Comparison of ENCODE assay signal across 8 mouse cellular contexts in genomic region chr11:86992461-86992988, GRCm38 (mm10). TPM values are rescaled to one million over a fixed set of nuclear protein-coding genes. Genes with fewer than 3 reads are reported as not detected.
DNase-seq lines count a peak whose midpoint lies in the region; ATAC-seq and TF ChIP-seq lines count a peak whose summit lies in the region.

No protein-coding gene starts in this region.

- H3K4me3 ChIP-seq in lung, embryonic 14.5 days (ENCODE audit: low read depth, low read length), result peak overlapping the region; percentile 89
- peak overlapping the region; percentile 99 for H3K4me3 ChIP-seq in embryonic facial prominence, embryonic 15.5 days (replicated peaks)
- peak overlapping the region; percentile 97 for H3K4me3 ChIP-seq in intestine, embryonic 15.5 days (replicated peaks)
- peak overlapping the region; percentile 91 for H3K4me3 ChIP-seq in neural tube, embryonic 13.5 days

- peak overlapping the region; percentile 83 for H3K4me2 ChIP-seq in lung, embryonic 14.5 days
- H3K4me2 ChIP-seq in embryonic facial prominence, embryonic 15.5 days (replicated peaks), result peak overlapping the region; percentile 82
- H3K4me2 ChIP-seq in intestine, embryonic 15.5 days (replicated peaks), result peak overlapping the region; percentile 91
- H3K4me2 ChIP-seq in neural tube, embryonic 13.5 days, result peak overlapping the region; percentile 86

- no peak for ATAC-seq in lung, embryonic 14.5 days (ENCODE audit: insufficient read depth)
- ATAC-seq in embryonic facial prominence, embryonic 15.5 days (ENCODE audit: insufficient number of reproducible peaks, low FRiP score, low TSS enrichment, low read depth), result no peak
- ATAC-seq in intestine, embryonic 15.5 days, result no peak
- no peak for ATAC-seq in neural tube, embryonic 13.5 days (ENCODE audit: low read depth)

- H3K27me3 ChIP-seq in lung, embryonic 14.5 days (ENCODE audit: insufficient read depth, low read length), result no peaks in the 10 kb centered on the region
- H3K27me3 ChIP-seq in embryonic facial prominence, embryonic 15.5 days, result no peaks in the 10 kb centered on the region
- H3K27me3 ChIP-seq in intestine, embryonic 15.5 days (replicated peaks), result no peaks in the 10 kb centered on the region
- H3K27me3 ChIP-seq in neural tube, embryonic 13.5 days, result no peaks in the 10 kb centered on the region

- TF ChIP-seq CTCF in lung, embryonic 14.5 days (IDR thresholded peaks at IDR 0.05; ENCODE audit: low read depth), result no peak

- no peaks in the 10 kb centered on the region for H3K36me3 ChIP-seq in lung, embryonic 14.5 days (ENCODE audit: insufficient read depth)
- H3K36me3 ChIP-seq in embryonic facial prominence, embryonic 15.5 days, result no peaks in the 10 kb centered on the region
- H3K36me3 ChIP-seq in intestine, embryonic 15.5 days, result no peaks in the 10 kb centered on the region
- H3K36me3 ChIP-seq in neural tube, embryonic 13.5 days, result no peaks in the 10 kb centered on the region

- intact Hi-C loops in left cerebral cortex, postnatal 14 days (cut with DNase I), result loop anchor here (5.0 to 10.0 kb wide), 3 partner anchors 35 to 98 kb away; no protein-coding TSS in a partner anchor

- 0 out of 2 replicates have a peak, but pooled peaks cover 6% of the 10 kb centered on the region for H3K4me1 ChIP-seq in lung, embryonic 14.5 days (ENCODE audit: insufficient read depth)
- peaks cover 33% of the 10 kb centered on the region for H3K4me1 ChIP-seq in embryonic facial prominence, embryonic 15.5 days
- peaks cover 16% of the 10 kb centered on the region; the same call in 1 of the 2 replicates for H3K4me1 ChIP-seq in intestine, embryonic 15.5 days (replicated peaks)
- H3K4me1 ChIP-seq in neural tube, embryonic 13.5 days (replicated peaks), result peaks cover 61% of the 10 kb centered on the region

- no peaks in the 10 kb centered on the region for H3K9me3 ChIP-seq in lung, embryonic 14.5 days (ENCODE audit: low read depth, low read length)
- H3K9me3 ChIP-seq in embryonic facial prominence, embryonic 15.5 days (replicated peaks), result no peaks in the 10 kb centered on the region
- H3K9me3 ChIP-seq in intestine, embryonic 15.5 days, result no peaks in the 10 kb centered on the region
- no peaks in the 10 kb centered on the region for H3K9me3 ChIP-seq in neural tube, embryonic 13.5 days

- DNase-seq in lung, embryonic 14.5 days, result peak; percentile 25
- no peak for DNase-seq in lung, postnatal 10 days
- no peak for DNase-seq in right cerebral cortex, postnatal 14 days
- DNase-seq in adrenal gland, postnatal 25 days, result no peak
- DNase-seq in left cerebral cortex, postnatal 14 days (ENCODE audit: low spot score in 2 of 2), result no peak

- peak overlapping the region; percentile 91 for H3K27ac ChIP-seq in lung, embryonic 14.5 days (ENCODE audit: low read depth)
- H3K27ac ChIP-seq in embryonic facial prominence, embryonic 15.5 days (replicated peaks), result peak overlapping the region; percentile 94
- H3K27ac ChIP-seq in intestine, embryonic 15.5 days, result peak overlapping the region; percentile 92; the same call in 1 of the 2 replicates
- peak overlapping the region; percentile 94 for H3K27ac ChIP-seq in neural tube, embryonic 13.5 days (replicated peaks)

- 2% methylated on average over 13 of the region's 13 CpGs for WGBS in lung, embryonic 14.5 days
- 3% methylated on average over 13 of the region's 13 CpGs for WGBS in embryonic facial prominence, embryonic 15.5 days
- 4% methylated on average over 13 of the region's 13 CpGs for WGBS in intestine, embryonic 15.5 days
- 1% methylated on average over 13 of the region's 13 CpGs for WGBS in neural tube, embryonic 13.5 days

- H3K9ac ChIP-seq in lung, embryonic 14.5 days, result peak overlapping the region; percentile 77
- H3K9ac ChIP-seq in embryonic facial prominence, embryonic 15.5 days, result peak overlapping the region; percentile 75
- peak overlapping the region; percentile 88 for H3K9ac ChIP-seq in intestine, embryonic 15.5 days
- H3K9ac ChIP-seq in neural tube, embryonic 13.5 days, result peak overlapping the region; percentile 79

RNA-seq across cellular contexts. Expression of gene Ypel2, which starts 1.0 kb away (rescaled TPM):
- polyA plus RNA-seq in lung, embryonic 14.5 days (2014; fragmentation: Nextera tagmentation; extraction: Ambion mirVana), result 6.8 and 7.0 TPM in 2 replicates
- polyA plus RNA-seq in embryonic facial prominence, embryonic 15.5 days (2015; fragmentation: Nextera tagmentation; extraction: Ambion mirVana), result 8.0 and 8.8 TPM in 2 replicates
- polyA plus RNA-seq in intestine, embryonic 15.5 days (2015; fragmentation: Nextera tagmentation; extraction: Ambion mirVana), result 7.5 TPM in 2 replicates
- 4.6 and 5.3 TPM in 2 replicates for polyA plus RNA-seq in neural tube, embryonic 13.5 days (2015; fragmentation: Nextera tagmentation; extraction: Ambion mirVana)
- 38.3 and 38.6 TPM in 2 replicates for total RNA-seq in adrenal gland, postnatal 25 days (2021)
- total RNA-seq in left cerebral cortex, postnatal 14 days (2021), result 10 to 100 TPM; 37.9 to 41.1 TPM
